ENCODE assay signal across 26 mouse cellular contexts in the genomic region with DNA sequence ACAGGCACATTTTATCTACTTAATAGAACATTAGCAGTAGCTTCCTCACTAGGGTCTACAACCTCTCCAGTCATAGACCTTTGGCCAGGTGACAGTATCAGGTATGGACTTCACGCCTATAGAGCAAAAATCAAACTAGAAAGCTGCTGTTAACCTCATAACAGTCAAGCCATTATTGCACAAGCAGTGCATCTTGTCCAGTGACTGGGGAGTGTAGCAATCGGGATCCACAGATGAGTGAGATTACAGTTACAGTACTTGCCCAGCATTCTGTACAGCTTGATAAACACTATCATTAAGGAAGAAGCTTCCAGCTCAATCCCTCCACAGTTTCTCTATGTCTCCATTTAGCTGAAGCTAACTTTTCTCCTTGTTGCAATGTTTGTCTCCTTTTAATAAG. TPM values are rescaled to one million over a fixed set of nuclear protein-coding genes. Genes with fewer than 3 reads are reported as not detected.
"Had no signal": no experiment of that assay in that cellular context is flagged by ENCODE, and none has a peak within 500 bp of the region (broad histone marks: within the 10 kb centered on the region; RNA-seq: fewer than 3 reads in every experiment).

No protein-coding gene starts in this region.

- H3K9me3 ChIP-seq: limb, embryonic 10.5 days; limb, embryonic 13.5 days; midbrain, embryonic 10.5 days; midbrain, embryonic 13.5 days; stomach, embryonic 15.5 days had no signal

- ATAC-seq: liver, postnatal 0 days; lung, postnatal 0 days; midbrain, embryonic 13.5 days; midbrain, embryonic 16.5 days had no signal

- H3K4me3 ChIP-seq: limb, embryonic 10.5 days; limb, embryonic 13.5 days; megakaryocyte, embryonic 14.5 days; midbrain, embryonic 10.5 days; midbrain, embryonic 13.5 days; stomach, embryonic 15.5 days had no signal

- H3K4me1 ChIP-seq: limb, embryonic 10.5 days; limb, embryonic 13.5 days; megakaryocyte, embryonic 14.5 days; stomach, embryonic 15.5 days had no signal

- H3K9ac ChIP-seq: limb, embryonic 13.5 days; liver, embryonic 14.5 days; liver, postnatal 0 days; lung, embryonic 14.5 days; midbrain, embryonic 13.5 days; stomach, embryonic 15.5 days had no signal

- H3K4me2 ChIP-seq: limb, embryonic 13.5 days; lung, embryonic 14.5 days; midbrain, embryonic 13.5 days; stomach, embryonic 15.5 days had no signal

- H3K27me3 ChIP-seq: limb, embryonic 13.5 days; megakaryocyte, embryonic 14.5 days; midbrain, embryonic 13.5 days; stomach, embryonic 15.5 days had no signal

- DNase-seq: kidney, adult 18-20 months; kidney, adult 9 months; kidney, postnatal 14 days; kidney, postnatal 4 days; liver; liver, postnatal 0 days; lung, embryonic 14.5 days; thymus, postnatal 25 days had no signal

- H3K27ac ChIP-seq: limb, embryonic 10.5 days; limb, embryonic 13.5 days; liver, embryonic 14.5 days; macrophage; midbrain, embryonic 10.5 days; midbrain, embryonic 13.5 days; stomach, embryonic 15.5 days had no signal

- H3K36me3 ChIP-seq: limb, embryonic 10.5 days; limb, embryonic 13.5 days; midbrain, embryonic 10.5 days; midbrain, embryonic 13.5 days; stomach, embryonic 15.5 days had no signal

RNA-seq across cellular contexts. Expression of a gene that starts 22.4 kb away (rescaled TPM):
- total RNA-seq: monocyte, adult 5-6 weeks had no signal
- polyA plus RNA-seq: macrophage had no signal

RNA-seq across cellular contexts. Expression of a gene that starts 23.1 kb away (rescaled TPM):
- total RNA-seq: layer of hippocampus, adult 18-20 months; layer of hippocampus, postnatal 14 days; left cerebral cortex, postnatal 25 days; monocyte, adult 5-6 weeks had no signal
- polyA plus RNA-seq: kidney, embryonic 16.5 days; limb, embryonic 10.5 days; limb, embryonic 13.5 days; liver, embryonic 14.5 days; liver, postnatal 0 days; lung, embryonic 14.5 days; lung, postnatal 0 days; macrophage; midbrain, embryonic 10.5 days; midbrain, embryonic 13.5 days; midbrain, embryonic 16.5 days; neural tube, embryonic 11.5 days; neural tube, embryonic 14.5 days; stomach, embryonic 15.5 days; thymus, postnatal 0 days had no signal
